Mouse (Mus musculus) kidney, adult 2 months (tissue): ENCODE data around the gene Dab2.

Experiments
- CTCF ChIP-seq: fragments of 200-500 bp; conservative IDR thresholded peaks from 2 replicates; pipeline ENCODE4 v1.5.1; 2011; ENCODE audit warnings: low read depth, mild to moderate bottlenecking, control low read depth, low read length, moderate library complexity, mixed read lengths; ENCODE audit not compliant: insufficient read depth, insufficient read length
- POLR2A ChIP-seq: fragments of 200-500 bp; IDR thresholded peaks from one replicate; pipeline ENCODE4 v1.6.1; 2011; ENCODE audit warnings: low read depth, low read length, control low read depth

GRCm38 (mm10) chr15:6409031-6409430, 109.4 kb downstream of the Dab2 start:
- TF ChIP-seq CTCF (no peak), POLR2A (no peak)
